Mouse (Mus musculus): ENCODE data around the gene Ppat. TPM values are rescaled to one million over a fixed set of nuclear protein-coding genes. Genes with fewer than 3 reads are reported as not detected.

The Ppat gene
- polyA plus RNA-seq, 1 experiment from 2014 or later, result 13.1 TPM

- peaks cover 23% of the 10 kb centered on the region for H3K4me1 ChIP-seq (ENCODE audit: control insufficient read depth, insufficient read depth, low read length)
- WGBS, result 84% methylated on average over 3 of the region's 3 CpGs
- no peak overlapping the region for H3K4me2 ChIP-seq (ENCODE audit: low read length)
These were observed 2.4 kb upstream of the Ppat start for GRCm38 (mm10) chr5:76953794-76954193.

GRCm38 (mm10) chr5:76952112-76953040, 998 bp upstream of the Ppat start:
- DNase-seq, result no peak
- no peak overlapping the region for H3K27ac ChIP-seq (replicated peaks; ENCODE audit: low read depth, low read length)
- no peak for ATAC-seq (ENCODE audit: low FRiP score, low TSS enrichment)
- H3K4me3 ChIP-seq (replicated peaks; ENCODE audit: low read depth, low read length), result peak overlapping the region; percentile 48
- no peaks in the 10 kb centered on the region for H3K27me3 ChIP-seq (ENCODE audit: control insufficient read depth, insufficient read depth, low read length)
- peak overlapping the region; percentile 91 for H3K4me2 ChIP-seq (ENCODE audit: low read length)
- WGBS, result 23% methylated on average over 7 of the region's 7 CpGs
- no peaks in the 10 kb centered on the region for H3K9me3 ChIP-seq (ENCODE audit: control insufficient read depth, low read length)
- peak overlapping the region; percentile 41; the same call in 1 of the 2 replicates for H3K9ac ChIP-seq (replicated peaks; ENCODE audit: low read length)
- H3K4me1 ChIP-seq (ENCODE audit: control insufficient read depth, insufficient read depth, low read length), result peaks cover 23% of the 10 kb centered on the region
- peaks cover 11% of the 10 kb centered on the region for H3K36me3 ChIP-seq (ENCODE audit: control insufficient read depth, insufficient read depth, low read length)

More at GRCm38 (mm10) chr5:76953794-76954193, 2.4 kb upstream of the Ppat start:
- H3K9ac ChIP-seq (replicated peaks; ENCODE audit: low read length), result no peak overlapping the region
- H3K9me3 ChIP-seq (ENCODE audit: control insufficient read depth, low read length), result no peaks in the 10 kb centered on the region
- no peak overlapping the region for H3K27ac ChIP-seq (replicated peaks; ENCODE audit: low read depth, low read length)
- DNase-seq (no peak), ATAC-seq (ENCODE audit: low FRiP score, low TSS enrichment) (no peak)
- no peaks in the 10 kb centered on the region for H3K27me3 ChIP-seq (ENCODE audit: control insufficient read depth, insufficient read depth, low read length)
- H3K36me3 ChIP-seq (ENCODE audit: control insufficient read depth, insufficient read depth, low read length), result peaks cover 25% of the 10 kb centered on the region
- H3K4me3 ChIP-seq (replicated peaks; ENCODE audit: low read depth, low read length), result no peak overlapping the region

GRCm38 (mm10) chr5:76950343-76951105, 854 bp downstream of the Ppat start:
- H3K4me2 ChIP-seq (ENCODE audit: low read length), result peak overlapping the region; percentile 91
- DNase-seq, result no peak
- peak overlapping the region; percentile 66 for H3K27ac ChIP-seq (replicated peaks; ENCODE audit: low read depth, low read length)
- H3K4me3 ChIP-seq (replicated peaks; ENCODE audit: low read depth, low read length), result peak overlapping the region; percentile 48
- no peaks in the 10 kb centered on the region for H3K27me3 ChIP-seq (ENCODE audit: control insufficient read depth, insufficient read depth, low read length)
- no peaks in the 10 kb centered on the region for H3K36me3 ChIP-seq (ENCODE audit: control insufficient read depth, insufficient read depth, low read length)
- peaks cover 23% of the 10 kb centered on the region for H3K4me1 ChIP-seq (ENCODE audit: control insufficient read depth, insufficient read depth, low read length)
- under 1% methylated on average over 24 of the region's 24 CpGs for WGBS
- no peak; the same call in 1 of the 2 replicates for ATAC-seq (ENCODE audit: low FRiP score, low TSS enrichment)
- peak overlapping the region; percentile 58 for H3K9ac ChIP-seq (replicated peaks; ENCODE audit: low read length)
- H3K9me3 ChIP-seq (ENCODE audit: control insufficient read depth, low read length), result no peaks in the 10 kb centered on the region

GRCm38 (mm10) chr5:76947758-76948157, 3.6 kb downstream of the Ppat start:
- H3K27ac ChIP-seq (replicated peaks; ENCODE audit: low read depth, low read length), result no peak overlapping the region
- no peaks in the 10 kb centered on the region for H3K27me3 ChIP-seq (ENCODE audit: control insufficient read depth, insufficient read depth, low read length)
- 97% methylated on average over 4 of the region's 4 CpGs for WGBS
- ATAC-seq (ENCODE audit: low FRiP score, low TSS enrichment) (no peak), DNase-seq (no peak)
- H3K4me3 ChIP-seq (replicated peaks; ENCODE audit: low read depth, low read length), result no peak overlapping the region
- peaks cover 19% of the 10 kb centered on the region for H3K4me1 ChIP-seq (ENCODE audit: control insufficient read depth, insufficient read depth, low read length)
- no peak overlapping the region for H3K9ac ChIP-seq (replicated peaks; ENCODE audit: low read length)
- H3K36me3 ChIP-seq (ENCODE audit: control insufficient read depth, insufficient read depth, low read length), result no peaks in the 10 kb centered on the region
- no peak overlapping the region for H3K4me2 ChIP-seq (ENCODE audit: low read length)
- H3K9me3 ChIP-seq (ENCODE audit: control insufficient read depth, low read length), result no peaks in the 10 kb centered on the region

GRCm38 (mm10) chr5:76947142-76947541, 4.2 kb downstream of the Ppat start:
- no peaks in the 10 kb centered on the region for H3K36me3 ChIP-seq (ENCODE audit: control insufficient read depth, insufficient read depth, low read length)
- H3K27me3 ChIP-seq (ENCODE audit: control insufficient read depth, insufficient read depth, low read length), result no peaks in the 10 kb centered on the region
- no peak overlapping the region for H3K9ac ChIP-seq (replicated peaks; ENCODE audit: low read length)
- H3K4me1 ChIP-seq (ENCODE audit: control insufficient read depth, insufficient read depth, low read length), result peaks cover 14% of the 10 kb centered on the region
- DNase-seq, result no peak
- H3K9me3 ChIP-seq (ENCODE audit: control insufficient read depth, low read length), result no peaks in the 10 kb centered on the region
- 95% methylated on average over 4 of the region's 4 CpGs for WGBS
- H3K4me3 ChIP-seq (replicated peaks; ENCODE audit: low read depth, low read length), result no peak overlapping the region
- no peak overlapping the region for H3K27ac ChIP-seq (replicated peaks; ENCODE audit: low read depth, low read length)
- ATAC-seq (ENCODE audit: low FRiP score, low TSS enrichment), result no peak
- no peak overlapping the region for H3K4me2 ChIP-seq (ENCODE audit: low read length)

GRCm38 (mm10) chr5:76945678-76946033, 5.7 kb downstream of the Ppat start:
- WGBS, result 72% methylated on average over 2 of the region's 2 CpGs
- no peaks in the 10 kb centered on the region for H3K27me3 ChIP-seq (ENCODE audit: control insufficient read depth, insufficient read depth, low read length)
- no peaks in the 10 kb centered on the region for H3K9me3 ChIP-seq (ENCODE audit: control insufficient read depth, low read length)
- no peak overlapping the region for H3K4me2 ChIP-seq (ENCODE audit: low read length)
- peaks cover 11% of the 10 kb centered on the region for H3K4me1 ChIP-seq (ENCODE audit: control insufficient read depth, insufficient read depth, low read length)
- ATAC-seq (ENCODE audit: low FRiP score, low TSS enrichment) (no peak), DNase-seq (no peak)
- H3K36me3 ChIP-seq (ENCODE audit: control insufficient read depth, insufficient read depth, low read length), result no peaks in the 10 kb centered on the region
- H3K27ac ChIP-seq (replicated peaks; ENCODE audit: low read depth, low read length), result no peak overlapping the region
- H3K9ac ChIP-seq (replicated peaks; ENCODE audit: low read length), result no peak overlapping the region
- no peak overlapping the region for H3K4me3 ChIP-seq (replicated peaks; ENCODE audit: low read depth, low read length)

- no peak overlapping the region for H3K9ac ChIP-seq (replicated peaks; ENCODE audit: low read length)
- no peaks in the 10 kb centered on the region for H3K9me3 ChIP-seq (ENCODE audit: control insufficient read depth, low read length)
- no peak for DNase-seq
- no peaks in the 10 kb centered on the region for H3K36me3 ChIP-seq (ENCODE audit: control insufficient read depth, insufficient read depth, low read length)
- H3K4me2 ChIP-seq (ENCODE audit: low read length), result no peak overlapping the region
- H3K4me3 ChIP-seq (replicated peaks; ENCODE audit: low read depth, low read length), result no peak overlapping the region
- ATAC-seq (ENCODE audit: low FRiP score, low TSS enrichment), result no peak
- H3K27me3 ChIP-seq (ENCODE audit: control insufficient read depth, insufficient read depth, low read length), result no peaks in the 10 kb centered on the region
- peaks cover 6% of the 10 kb centered on the region for H3K4me1 ChIP-seq (ENCODE audit: control insufficient read depth, insufficient read depth, low read length)
- 82% methylated on average over 6 of the region's 6 CpGs for WGBS
- H3K27ac ChIP-seq (replicated peaks; ENCODE audit: low read depth, low read length), result no peak overlapping the region
These were observed 6.3 kb downstream of the Ppat start for GRCm38 (mm10) chr5:76944965-76945677.

GRCm38 (mm10) chr5:76942505-76942904, 8.9 kb downstream of the Ppat start:
- no peak overlapping the region for H3K27ac ChIP-seq (replicated peaks; ENCODE audit: low read depth, low read length)
- 93% methylated on average over 4 of the region's 4 CpGs for WGBS
- H3K4me1 ChIP-seq (ENCODE audit: control insufficient read depth, insufficient read depth, low read length), result no peaks in the 10 kb centered on the region
- no peaks in the 10 kb centered on the region for H3K36me3 ChIP-seq (ENCODE audit: control insufficient read depth, insufficient read depth, low read length)
- no peak overlapping the region for H3K4me3 ChIP-seq (replicated peaks; ENCODE audit: low read depth, low read length)
- ATAC-seq (ENCODE audit: low FRiP score, low TSS enrichment) (no peak), DNase-seq (no peak)
- no peak overlapping the region for H3K9ac ChIP-seq (replicated peaks; ENCODE audit: low read length)
- no peaks in the 10 kb centered on the region for H3K9me3 ChIP-seq (ENCODE audit: control insufficient read depth, low read length)
- H3K4me2 ChIP-seq (ENCODE audit: low read length), result no peak overlapping the region
- H3K27me3 ChIP-seq (ENCODE audit: control insufficient read depth, insufficient read depth, low read length), result no peaks in the 10 kb centered on the region
